Mouse (Mus musculus) hindlimb bud, embryonic 11.5 days (tissue): ENCODE results near the gene Zfp341.
A peak's percentile ranks its signal among the peaks of the same experiment; 100 is the strongest.

Experiments used
- DNase-seq: peaks from one replicate; pipeline ENCODE4 v3.0.0-alpha.2; 2012; ENCODE audit warnings: low read depth, low spot score; ENCODE audit errors: extremely low spot score

Gene Zfp341

DNA sequence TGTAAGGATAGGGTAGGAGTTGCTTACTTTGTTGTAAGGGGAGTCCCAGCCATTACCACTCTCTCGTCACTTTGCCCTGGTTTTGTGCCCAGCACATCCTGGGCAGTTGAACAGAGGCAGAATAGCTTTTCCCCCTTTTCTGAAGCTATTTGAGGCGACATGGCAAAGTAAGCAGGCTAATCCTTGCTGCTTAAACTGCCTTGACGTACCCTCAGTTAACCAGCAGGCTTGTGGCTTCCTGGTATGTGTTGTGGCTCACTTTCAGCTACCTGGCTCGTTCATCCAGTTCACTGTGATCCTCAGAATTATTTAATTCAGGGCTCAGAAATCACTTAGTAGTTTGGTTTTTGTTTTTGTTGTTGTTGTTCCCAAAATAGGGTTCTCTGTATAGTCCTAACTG is 57.6 kb downstream of the Zfp341 start:
- DNase-seq = no peak

DNA sequence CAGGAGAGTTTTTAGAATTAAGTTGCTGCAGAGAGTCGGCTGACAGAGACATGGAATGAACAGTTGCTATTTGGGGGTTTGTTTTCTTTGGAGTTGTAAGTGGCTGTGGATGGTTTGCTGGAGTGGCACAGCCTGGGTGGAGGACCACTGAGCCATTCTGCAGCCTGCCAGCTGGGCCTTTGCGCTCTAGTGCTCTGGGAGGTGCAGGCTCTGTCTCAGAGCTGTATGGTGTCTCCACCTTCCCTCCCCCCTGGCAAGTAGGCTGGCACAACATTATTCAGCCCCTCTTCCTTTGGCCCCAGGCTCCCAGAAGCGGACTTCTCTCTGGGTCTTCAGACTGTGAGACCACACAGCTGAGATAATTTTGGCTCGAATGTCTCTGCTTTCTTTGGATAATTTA is 60.9 kb downstream of the Zfp341 start:
- DNase-seq = no peak

DNA sequence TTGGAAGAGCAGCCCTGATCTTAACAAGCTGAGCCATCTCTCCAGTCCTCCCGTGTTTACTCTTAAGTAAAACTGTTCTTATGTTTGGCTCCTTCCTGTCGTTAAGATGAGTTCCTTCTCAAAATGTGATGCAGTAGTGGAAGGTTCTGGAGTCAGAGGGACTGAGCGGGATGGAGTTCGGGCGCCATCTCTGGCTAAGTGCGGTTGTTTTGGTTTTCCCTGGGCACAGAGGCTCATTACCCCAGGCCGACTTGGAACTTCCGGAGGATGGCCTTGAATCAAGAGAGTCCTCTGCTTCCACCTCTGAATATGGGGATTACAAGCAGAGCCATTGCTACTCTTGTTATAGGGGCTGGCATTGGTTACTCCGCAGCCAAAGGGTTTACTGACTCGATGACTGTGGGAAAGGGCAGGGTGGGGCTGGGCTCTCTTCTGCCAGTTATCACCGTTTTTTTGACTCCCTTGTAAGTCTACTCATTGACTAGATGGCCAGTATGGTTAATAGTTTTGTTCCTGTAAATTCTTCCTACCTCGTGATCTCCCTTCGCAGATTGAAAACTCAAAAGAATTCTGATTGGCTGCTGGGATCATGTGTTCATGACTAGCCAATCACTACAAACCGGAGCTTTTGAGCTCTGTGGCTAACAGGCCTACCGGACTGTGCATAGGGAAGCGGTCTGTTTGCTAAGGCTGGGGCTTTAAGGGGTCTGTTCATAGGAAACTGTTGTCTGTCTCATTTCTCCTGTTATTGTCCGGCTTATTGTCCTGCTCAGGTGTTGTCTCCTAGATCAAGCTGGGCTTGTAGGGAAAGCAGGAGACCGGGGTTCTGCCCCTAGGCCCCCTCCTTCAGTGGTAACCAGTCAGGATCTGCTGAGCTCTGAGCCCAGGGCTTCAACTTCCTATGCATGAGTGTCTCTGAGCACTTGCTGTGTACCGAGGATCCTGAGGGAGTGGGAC is 63.8 kb downstream of the Zfp341 start:
- peak; percentile 28 for DNase-seq

DNA sequence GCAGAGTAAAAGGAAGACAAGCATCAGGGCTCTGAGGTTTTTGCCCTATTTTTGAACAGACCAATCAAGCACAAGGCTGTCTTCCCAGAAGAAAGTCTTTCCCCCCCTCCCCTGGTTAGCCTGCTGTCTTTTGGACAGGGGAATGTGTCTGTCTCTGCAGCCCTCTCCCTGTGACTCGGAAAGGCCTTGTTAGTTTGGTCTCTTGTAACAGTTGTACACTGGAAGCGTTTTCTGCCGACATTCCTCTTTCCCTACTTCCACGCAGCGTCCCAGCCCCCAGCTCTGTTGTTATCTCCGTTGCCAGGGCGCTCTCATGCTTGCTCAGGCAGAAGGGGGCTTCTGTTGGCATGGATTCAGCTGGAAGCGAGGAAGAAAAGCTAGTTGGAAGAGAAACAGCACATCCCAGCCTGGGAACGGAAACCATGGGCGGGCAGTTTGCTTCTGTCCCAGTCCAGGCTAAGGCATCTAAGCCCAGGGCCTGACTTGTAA is 64.6 kb downstream of the Zfp341 start:
- no peak for DNase-seq

DNA sequence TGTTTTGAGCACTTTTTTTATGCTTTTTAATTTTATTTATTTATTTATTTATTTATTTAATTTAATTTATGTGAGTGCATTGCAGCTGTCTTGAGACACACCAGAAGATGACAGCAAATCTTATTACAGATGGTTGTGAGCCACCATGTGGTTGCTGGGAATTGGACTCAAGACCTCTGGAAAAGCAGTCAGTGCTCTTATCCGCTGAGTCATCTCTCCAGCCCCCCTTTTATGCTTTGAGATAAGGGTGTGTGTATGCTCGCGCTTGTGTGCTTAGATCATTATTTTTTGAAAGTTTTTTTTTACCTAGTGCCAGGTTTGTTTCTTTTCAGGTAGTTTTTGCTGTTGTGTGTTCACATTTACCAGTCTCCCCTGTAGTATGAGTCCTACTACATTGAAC is 65.9 kb downstream of the Zfp341 start:
- no peak for DNase-seq

DNA sequence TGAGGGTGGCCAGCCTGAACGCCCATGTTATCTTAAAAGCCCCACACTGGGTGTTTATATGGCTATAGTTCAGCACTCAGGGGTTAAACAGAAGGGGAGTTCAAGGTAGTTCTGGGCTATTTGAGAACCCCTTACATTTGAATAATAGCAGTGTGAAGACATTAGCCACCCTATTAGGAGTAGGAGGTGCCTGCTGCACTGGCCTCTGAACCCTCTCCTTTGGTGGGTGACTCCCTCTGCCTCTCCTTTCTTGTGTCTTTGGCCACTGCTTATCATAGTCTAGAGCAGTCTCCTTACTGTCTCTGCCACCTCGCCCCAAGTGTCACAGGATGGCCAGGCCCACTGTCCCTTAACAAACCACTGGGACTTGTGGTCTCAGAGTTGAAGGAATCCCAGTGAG is 67.2 kb downstream of the Zfp341 start:
- no peak for DNase-seq

DNA sequence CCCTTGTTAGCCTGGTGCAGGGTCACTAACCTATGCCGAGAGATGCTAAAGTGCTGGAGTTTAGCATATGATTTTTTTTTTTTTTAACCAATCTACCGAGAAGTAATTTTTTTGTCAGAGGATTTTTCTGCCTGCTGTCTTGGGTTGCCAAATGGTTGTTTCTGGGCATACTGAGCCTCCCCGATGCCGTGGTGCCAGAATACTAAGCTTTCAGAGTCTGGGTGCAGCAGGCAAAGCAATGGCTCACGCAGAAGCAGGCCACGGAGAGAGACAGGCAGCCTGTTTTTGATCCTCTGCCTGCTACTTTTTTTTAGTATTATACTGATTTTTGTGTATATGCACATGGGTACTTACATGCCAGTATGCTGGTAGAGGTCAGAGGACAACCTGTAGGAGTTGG is 67.8 kb downstream of the Zfp341 start:
- no peak for DNase-seq

DNA sequence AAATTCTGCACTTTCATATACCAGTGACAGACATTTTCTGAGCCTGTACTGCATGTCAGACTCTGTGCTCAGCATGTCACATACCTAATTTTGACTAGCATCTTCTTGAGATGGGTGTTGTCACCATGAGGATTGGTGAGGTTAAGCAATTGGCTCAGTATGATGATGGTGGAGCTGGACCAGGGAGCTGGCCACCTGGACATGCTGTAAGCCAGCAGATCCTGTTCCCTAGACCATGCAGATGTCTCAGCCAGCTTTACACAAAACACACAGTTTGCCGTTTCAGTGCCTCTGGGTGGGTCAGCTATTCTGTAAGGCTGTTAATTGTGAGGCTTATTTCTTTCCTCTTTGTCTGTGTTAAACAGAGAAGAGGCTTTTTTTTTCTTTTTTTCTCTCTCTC is 69.6 kb downstream of the Zfp341 start:
- no peak for DNase-seq

GRCm38 (mm10) chr2:154684901-154685470 is 71.9 kb downstream of the Zfp341 start:
- no peak for DNase-seq

DNA sequence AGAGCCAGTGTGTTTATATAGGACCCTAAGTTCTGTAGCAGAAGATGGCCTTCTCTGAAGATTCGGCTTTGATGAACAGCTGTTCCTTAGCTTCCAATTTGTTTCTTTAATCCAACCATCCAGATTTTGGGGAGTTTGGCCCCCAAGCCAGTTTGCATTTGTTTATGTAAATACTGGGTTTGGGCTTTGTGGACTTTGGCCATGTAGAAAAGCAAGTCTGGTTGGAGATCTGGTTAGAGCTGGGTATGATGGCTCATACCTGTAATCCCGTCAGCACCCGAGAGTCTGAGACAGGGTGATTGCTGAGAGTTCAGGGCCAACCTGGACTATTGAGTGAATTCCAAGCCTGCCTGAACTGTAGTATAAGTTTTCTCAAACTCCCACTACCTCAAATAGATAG is 72.7 kb downstream of the Zfp341 start:
- DNase-seq = no peak

- no peak for DNase-seq
Measured at GRCm38 (mm10) chr2:154686819-154687218, 73.7 kb downstream of the Zfp341 start.

GRCm38 (mm10) chr2:154689391-154689790 is 76.3 kb downstream of the Zfp341 start:
- DNase-seq = no peak

- no peak for DNase-seq
Measured at GRCm38 (mm10) chr2:154690959-154691358, 77.9 kb downstream of the Zfp341 start.

- no peak for DNase-seq
Measured at GRCm38 (mm10) chr2:154693186-154693940, 80.3 kb downstream of the Zfp341 start.

GRCm38 (mm10) chr2:154693941-154694256 is 80.8 kb downstream of the Zfp341 start:
- DNase-seq = no peak

DNA sequence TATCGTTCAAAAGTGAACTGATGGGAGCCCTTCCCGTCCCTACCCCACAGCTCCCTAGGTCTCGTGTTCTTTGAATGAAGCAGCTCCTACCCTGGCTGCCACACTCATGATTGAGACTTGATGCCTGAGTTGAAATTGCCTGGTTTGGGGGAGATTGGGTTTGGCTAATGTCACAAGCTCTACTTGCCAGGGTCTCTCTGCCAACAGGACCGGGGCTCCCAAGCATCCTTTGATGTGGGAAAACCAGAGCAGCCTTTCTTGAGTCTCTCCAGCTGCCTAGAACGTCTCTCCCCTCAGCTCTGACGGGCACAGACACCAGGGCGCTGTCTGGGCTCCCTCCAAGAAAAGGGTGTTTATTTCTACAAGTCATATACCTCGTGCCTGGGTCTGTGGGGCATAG is 82.6 kb downstream of the Zfp341 start:
- no peak for DNase-seq
